Comparison of ENCODE assay signal across 10 mouse cellular contexts in the genomic region with DNA sequence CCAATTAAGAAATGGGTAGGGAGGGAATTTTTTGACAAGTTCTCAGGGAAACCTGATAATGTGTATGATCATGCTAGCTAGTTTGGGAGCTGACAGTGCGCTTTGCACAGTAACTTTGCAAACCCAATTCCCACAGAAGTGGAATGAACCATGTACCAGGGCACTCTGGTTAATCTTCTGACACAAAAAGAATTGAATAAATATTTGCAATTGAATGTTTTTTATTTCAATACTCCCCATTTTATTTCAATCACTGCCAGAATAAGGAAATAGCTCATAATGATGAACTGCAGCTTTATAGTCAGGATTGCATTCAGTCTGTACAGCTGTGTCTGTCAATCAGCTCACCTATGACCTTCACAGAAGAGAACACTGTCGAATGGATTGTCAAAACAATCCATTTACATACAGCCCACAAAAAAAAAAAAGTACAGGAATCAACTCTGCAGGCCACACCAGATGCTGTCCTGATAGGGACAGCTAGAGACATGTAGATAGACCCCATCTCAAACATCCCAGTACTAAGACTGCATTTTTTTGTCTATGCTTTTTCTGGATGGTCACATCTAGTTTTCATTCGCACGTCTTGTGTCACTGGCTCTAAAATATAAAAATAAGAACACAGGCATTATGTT. TPM values are rescaled to one million over a fixed set of nuclear protein-coding genes. Genes with fewer than 3 reads are reported as not detected.
A peak's percentile ranks its signal among the peaks of the same experiment; 100 is the strongest.
DNase-seq lines count a peak whose midpoint lies in the region; ATAC-seq and TF ChIP-seq lines count a peak whose summit lies in the region.
"Had no signal": no experiment of that assay in that cellular context is flagged by ENCODE, and none has a peak within 500 bp of the region (broad histone marks: within the 10 kb centered on the region; RNA-seq: fewer than 3 reads in every experiment).

No protein-coding gene starts in this region.

- peak overlapping the region; percentile 71 for H3K4me2 ChIP-seq in lung, embryonic 14.5 days
- H3K4me2 ChIP-seq in embryonic facial prominence, embryonic 13.5 days = peak overlapping the region; percentile 65
- H3K4me2 ChIP-seq in neural tube, embryonic 14.5 days (ENCODE audit: low read depth, low read length) = peak overlapping the region; percentile 64

- no peak for ATAC-seq in lung, embryonic 14.5 days (ENCODE audit: insufficient read depth)
- no peak for ATAC-seq in embryonic facial prominence, embryonic 13.5 days (ENCODE audit: insufficient number of reproducible peaks, insufficient read depth, low FRiP score, low TSS enrichment, low read depth)
- ATAC-seq in neural tube, embryonic 14.5 days (ENCODE audit: low read depth) = no peak
- no peak for ATAC-seq in inflammation-experienced regulatory T-cells, adult 6 months

- peaks cover 24% of the 10 kb centered on the region for H3K36me3 ChIP-seq in lung, embryonic 14.5 days (ENCODE audit: insufficient read depth)
- peaks cover 19% of the 10 kb centered on the region for H3K36me3 ChIP-seq in embryonic facial prominence, embryonic 13.5 days
- peaks cover 23% of the 10 kb centered on the region for H3K36me3 ChIP-seq in limb, embryonic 10.5 days
- H3K36me3 ChIP-seq in neural tube, embryonic 14.5 days (ENCODE audit: control insufficient read depth, insufficient read depth, low read length) = peaks cover 15% of the 10 kb centered on the region

- DNase-seq in lung, embryonic 14.5 days = peak; percentile 9
- no peak for DNase-seq in lung, postnatal 25 days (ENCODE audit: low spot score)
- no peak for DNase-seq in limb, embryonic 10.5 days (ENCODE audit: low spot score)
- no peak for DNase-seq in left cerebral cortex, adult 8-10 months (ENCODE audit: low spot score in 2 of 2)
- no peak for DNase-seq in spleen, adult 18-20 months
- DNase-seq: adrenal gland, postnatal 10 days had no signal

- WGBS in lung, embryonic 14.5 days = 25% methylated on average over 4 of the region's 4 CpGs
- 26% methylated on average over 4 of the region's 4 CpGs for WGBS in embryonic facial prominence, embryonic 13.5 days
- 27% methylated on average over 4 of the region's 4 CpGs for WGBS in limb, embryonic 10.5 days
- 26% methylated on average over 4 of the region's 4 CpGs for WGBS in neural tube, embryonic 14.5 days

- no peaks in the 10 kb centered on the region for H3K9me3 ChIP-seq in lung, embryonic 14.5 days (ENCODE audit: low read depth, low read length)
- H3K9me3 ChIP-seq in embryonic facial prominence, embryonic 13.5 days = no peaks in the 10 kb centered on the region
- no peaks in the 10 kb centered on the region for H3K9me3 ChIP-seq in limb, embryonic 10.5 days (replicated peaks)
- H3K9me3 ChIP-seq in neural tube, embryonic 14.5 days (ENCODE audit: control insufficient read depth, low read length) = no peaks in the 10 kb centered on the region

- peak overlapping the region; percentile 5; the same call in 1 of the 2 replicates for H3K27ac ChIP-seq in lung, embryonic 14.5 days (ENCODE audit: low read depth)
- H3K27ac ChIP-seq in embryonic facial prominence, embryonic 13.5 days = no peak overlapping the region
- no peak overlapping the region for H3K27ac ChIP-seq in limb, embryonic 10.5 days
- H3K27ac ChIP-seq in neural tube, embryonic 14.5 days (ENCODE audit: low read depth, low read length) = no peak overlapping the region

- H3K9ac ChIP-seq in lung, embryonic 14.5 days = peak overlapping the region; percentile 96
- peak overlapping the region; percentile 97 for H3K9ac ChIP-seq in embryonic facial prominence, embryonic 13.5 days
- peak overlapping the region; percentile 67 for H3K9ac ChIP-seq in neural tube, embryonic 14.5 days (replicated peaks; ENCODE audit: low read depth, low read length)

- H3K27me3 ChIP-seq in lung, embryonic 14.5 days (ENCODE audit: insufficient read depth, low read length) = no peaks in the 10 kb centered on the region
- no peaks in the 10 kb centered on the region for H3K27me3 ChIP-seq in embryonic facial prominence, embryonic 13.5 days
- H3K27me3 ChIP-seq in limb, embryonic 10.5 days (ENCODE audit: low read depth, poor library complexity, severe bottlenecking) = no peaks in the 10 kb centered on the region
- no peaks in the 10 kb centered on the region for H3K27me3 ChIP-seq in neural tube, embryonic 14.5 days (ENCODE audit: control insufficient read depth, insufficient read depth, low read length)

- H3K4me1 ChIP-seq in lung, embryonic 14.5 days (ENCODE audit: insufficient read depth) = peaks cover 3% of the 10 kb centered on the region; the same call in 1 of the 2 replicates
- peaks cover 15% of the 10 kb centered on the region; the same call in 1 of the 2 replicates for H3K4me1 ChIP-seq in embryonic facial prominence, embryonic 13.5 days
- H3K4me1 ChIP-seq in limb, embryonic 10.5 days = peaks cover 17% of the 10 kb centered on the region
- H3K4me1 ChIP-seq in neural tube, embryonic 14.5 days (ENCODE audit: control insufficient read depth, insufficient read depth, low read length) = peaks cover 12% of the 10 kb centered on the region

- no peak for TF ChIP-seq CTCF in lung, embryonic 14.5 days (IDR thresholded peaks at IDR 0.05; ENCODE audit: low read depth)

- H3K4me3 ChIP-seq in lung, embryonic 14.5 days (ENCODE audit: low read depth, low read length) = peak overlapping the region; percentile 67
- H3K4me3 ChIP-seq in embryonic facial prominence, embryonic 13.5 days = peak overlapping the region; percentile 77
- peak overlapping the region; percentile 78 for H3K4me3 ChIP-seq in limb, embryonic 10.5 days
- peak overlapping the region; percentile 45 for H3K4me3 ChIP-seq in neural tube, embryonic 14.5 days (ENCODE audit: low read depth, low read length)

RNA-seq across cellular contexts. Expression of a gene that starts 26.9 kb away (rescaled TPM):
- polyA plus RNA-seq in lung, embryonic 14.5 days (2014; fragmentation: Nextera tagmentation; extraction: Ambion mirVana) = 7.6 and 8.4 TPM in 2 replicates
- polyA plus RNA-seq in embryonic facial prominence, embryonic 13.5 days (2015; fragmentation: Nextera tagmentation; extraction: Ambion mirVana) = 13.7 and 17.8 TPM in 2 replicates
- 5.2 and 9.1 TPM in 2 replicates for polyA plus RNA-seq in limb, embryonic 10.5 days (2016; fragmentation: Nextera tagmentation; extraction: Ambion mirVana)
- polyA plus RNA-seq in neural tube, embryonic 14.5 days (2014; fragmentation: Nextera tagmentation; extraction: Ambion mirVana) = 20.8 and 21.2 TPM in 2 replicates
- 10 to 100 TPM; 23.3 to 30.1 (median 28.9) TPM for total RNA-seq in left cerebral cortex, adult 8-10 months (2022)
- 10 to 100 TPM in 2 of 3 experiments, 1 to 10 TPM in 1; 9.8 to 16.3 (median 16.3) TPM for polyA plus RNA-seq in inflammation-experienced regulatory T-cells, adult 6 months (2017; shearing (Covaris generic))

RNA-seq across cellular contexts. Expression of a gene that starts 38.6 kb away (rescaled TPM):
- polyA plus RNA-seq in lung, embryonic 14.5 days (2014; fragmentation: Nextera tagmentation; extraction: Ambion mirVana) = 141 and 151 TPM in 2 replicates
- 107 and 112 TPM in 2 replicates for polyA plus RNA-seq in embryonic facial prominence, embryonic 13.5 days (2015; fragmentation: Nextera tagmentation; extraction: Ambion mirVana)
- polyA plus RNA-seq in limb, embryonic 10.5 days (2016; fragmentation: Nextera tagmentation; extraction: Ambion mirVana) = 125 and 132 TPM in 2 replicates
- 86.6 and 87.8 TPM in 2 replicates for polyA plus RNA-seq in neural tube, embryonic 14.5 days (2014; fragmentation: Nextera tagmentation; extraction: Ambion mirVana)
- total RNA-seq in left cerebral cortex, adult 8-10 months (2022) = 10 to 100 TPM; 60.8 to 67.3 (median 62.1) TPM
- polyA plus RNA-seq in inflammation-experienced regulatory T-cells, adult 6 months (2017; shearing (Covaris generic)) = 100 to 1,000 TPM; 101 to 143 (median 101) TPM

RNA-seq across cellular contexts. Expression of a gene that starts 59.7 kb away (rescaled TPM):
- 0.12 TPM in 1 of 2 replicates, not detected in the other for polyA plus RNA-seq in lung, embryonic 14.5 days (2014; fragmentation: Nextera tagmentation; extraction: Ambion mirVana)
- polyA plus RNA-seq in embryonic facial prominence, embryonic 13.5 days (2015; fragmentation: Nextera tagmentation; extraction: Ambion mirVana) = 0.21 TPM in 1 of 2 replicates, not detected in the other
- 0.13 and 0.15 TPM in 2 replicates for polyA plus RNA-seq in limb, embryonic 10.5 days (2016; fragmentation: Nextera tagmentation; extraction: Ambion mirVana)
- polyA plus RNA-seq in neural tube, embryonic 14.5 days (2014; fragmentation: Nextera tagmentation; extraction: Ambion mirVana) = 0.21 and 0.29 TPM in 2 replicates
- 1 to 10 TPM in 3 of 4 experiments, under 1 TPM in 1; 0.89 to 2.7 (median 1.6) TPM for total RNA-seq in left cerebral cortex, adult 8-10 months (2022)
- polyA plus RNA-seq in inflammation-experienced regulatory T-cells, adult 6 months (2017; shearing (Covaris generic)) = not detected
- total RNA-seq: hematopoietic stem cell, adult 5-6 weeks had no signal
